Mouse (Mus musculus): ENCODE measurements around the gene Scd3. TPM values are rescaled to one million over a fixed set of nuclear protein-coding genes. Genes with fewer than 3 reads are reported as not detected.

The Scd3 gene
- total and polyA plus RNA-seq, 2 experiments from 2014 or later: 0.14 TPM; not detected in 1

DNA sequence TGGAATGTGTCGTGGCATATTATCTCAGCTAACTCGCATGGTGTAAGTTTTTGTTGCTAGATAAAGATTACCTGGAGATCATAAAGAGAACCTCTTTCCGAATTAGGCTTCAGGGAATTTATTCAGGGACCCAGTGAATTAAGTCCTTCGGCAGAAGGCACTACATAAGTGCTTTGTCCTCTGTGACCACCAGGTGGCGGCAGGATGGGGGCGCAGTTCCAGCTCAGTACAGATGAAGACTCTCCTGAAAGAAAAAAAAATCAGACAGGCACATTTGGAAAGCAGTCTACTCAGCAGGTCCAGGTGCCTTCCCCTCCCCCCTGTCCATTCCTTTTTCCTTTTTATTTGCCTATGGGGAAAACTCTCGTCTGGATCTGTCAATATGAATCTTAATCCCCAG, 7.9 kb upstream of the Scd3 start:
- no peak; the same call in 1 of the 2 replicates for ATAC-seq (ENCODE audit: insufficient read depth, low read depth)

DNA sequence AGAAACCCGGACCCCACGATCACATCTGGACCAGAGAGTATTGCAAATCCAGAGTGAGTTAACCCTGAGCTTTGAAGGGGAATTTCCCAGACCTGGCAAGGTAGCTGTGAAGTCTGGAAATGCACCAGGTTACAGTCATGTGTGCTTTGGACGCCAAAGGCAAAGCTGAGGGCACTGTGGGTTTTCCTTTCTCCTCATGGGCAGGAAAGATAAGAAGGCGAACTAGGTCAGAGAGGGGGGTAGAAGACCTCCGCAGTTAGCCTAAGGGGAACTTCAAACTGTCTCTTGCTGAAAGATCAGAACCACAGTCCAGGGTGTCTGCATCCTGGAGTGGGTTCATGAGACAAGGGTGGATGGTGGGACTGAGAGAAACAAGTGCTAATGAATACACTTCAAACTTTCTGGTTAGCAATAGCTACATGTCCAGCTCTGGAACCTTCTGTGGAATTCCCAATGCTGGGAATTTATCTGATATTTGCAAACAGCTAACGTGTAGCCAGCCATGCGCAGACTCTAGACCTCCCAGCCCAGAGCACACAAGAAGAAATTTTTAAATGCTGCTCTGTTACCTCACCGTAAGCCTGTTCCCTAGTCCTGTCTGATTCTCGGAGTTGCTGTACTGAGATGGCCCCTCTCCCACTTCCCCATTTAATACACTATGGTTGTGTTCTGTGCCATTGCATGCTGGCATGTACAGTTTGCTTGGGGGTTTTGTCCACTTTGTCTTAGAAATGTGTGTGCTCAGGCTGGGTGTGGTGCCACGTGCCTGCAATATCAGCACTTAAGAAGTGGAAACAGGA, 5.8 kb upstream of the Scd3 start:
- Histone ChIP-seq H3K9ac (replicated peaks; ENCODE audit: low read depth, low read length) (no peak overlapping the region), H3K36me3 (replicated peaks; ENCODE audit: control insufficient read depth, insufficient read depth, low read length) (no peaks in the 10 kb centered on the region), H3K4me1 (ENCODE audit: control insufficient read depth, insufficient read depth) (no peaks in the 10 kb centered on the region), H3K9me3 (replicated peaks; ENCODE audit: control insufficient read depth, low read length) (no peaks in the 10 kb centered on the region), H3K4me3 (ENCODE audit: low read depth, low read length) (no peak overlapping the region), H3K4me2 (ENCODE audit: low read depth, low read length) (no peak overlapping the region), H3K27ac (ENCODE audit: low read depth) (no peak overlapping the region), H3K27me3 (ENCODE audit: control insufficient read depth, insufficient read depth, low read length) (peaks cover 5% of the 10 kb centered on the region; the same call in 1 of the 2 replicates)
- 69% methylated on average over 10 of the region's 10 CpGs for WGBS
- DNase-seq (ENCODE audit: low spot score) (no peak), ATAC-seq (ENCODE audit: insufficient read depth, low read depth) (no peak)
- TF ChIP-seq EP300 (IDR thresholded peaks at IDR 0.05; ENCODE audit: low read depth) (no peak), CTCF (IDR thresholded peaks at IDR 0.05; ENCODE audit: low read depth) (no peak)

More for the DNA sequence above, 7.9 kb upstream of the Scd3 start:
- Histone ChIP-seq H3K4me3 (ENCODE audit: low read depth, low read length) (no peak overlapping the region), H3K36me3 (replicated peaks; ENCODE audit: control insufficient read depth, insufficient read depth, low read length) (no peaks in the 10 kb centered on the region), H3K4me1 (ENCODE audit: control insufficient read depth, insufficient read depth) (no peaks in the 10 kb centered on the region), H3K9ac (replicated peaks; ENCODE audit: low read depth, low read length) (no peak overlapping the region), H3K4me2 (ENCODE audit: low read depth, low read length) (no peak overlapping the region), H3K9me3 (replicated peaks; ENCODE audit: control insufficient read depth, low read length) (no peaks in the 10 kb centered on the region), H3K27me3 (ENCODE audit: control insufficient read depth, insufficient read depth, low read length) (peaks cover 5% of the 10 kb centered on the region; the same call in 1 of the 2 replicates), H3K27ac (ENCODE audit: low read depth) (no peak overlapping the region)
- TF ChIP-seq CTCF (IDR thresholded peaks at IDR 0.05; ENCODE audit: low read depth) (peak; percentile 81), EP300 (IDR thresholded peaks at IDR 0.05; ENCODE audit: low read depth) (no peak)
- WGBS: 11% methylated on average over 7 of the region's 7 CpGs
- peak; percentile 68 for DNase-seq (ENCODE audit: low spot score)

DNA sequence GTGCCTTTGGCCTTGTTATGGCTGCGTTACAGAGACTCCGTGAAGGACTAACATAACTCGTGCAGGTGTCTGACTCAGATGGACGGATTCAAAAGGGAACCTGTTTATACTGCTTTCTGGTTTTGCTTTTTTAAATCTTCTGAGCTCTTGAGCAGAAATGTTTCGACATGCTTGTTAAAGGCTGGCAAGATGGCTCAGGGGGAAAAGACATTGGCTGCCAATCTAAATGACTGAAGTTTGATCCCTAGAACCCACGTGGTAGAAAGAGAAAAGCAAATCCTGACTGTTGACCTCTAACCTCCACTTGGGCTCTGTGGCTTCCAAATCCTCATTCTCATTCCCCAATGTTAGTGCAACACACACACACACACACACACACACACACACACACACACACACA, 4.6 kb upstream of the Scd3 start:
- DNase-seq (ENCODE audit: low spot score): no peak
- no peak for ATAC-seq (ENCODE audit: insufficient read depth, low read depth)
- H3K27me3 ChIP-seq (ENCODE audit: control insufficient read depth, insufficient read depth, low read length): no peaks in the 10 kb centered on the region
- no peak overlapping the region for H3K27ac ChIP-seq (ENCODE audit: low read depth)
- no peaks in the 10 kb centered on the region for H3K4me1 ChIP-seq (ENCODE audit: control insufficient read depth, insufficient read depth)
- TF ChIP-seq EP300 (IDR thresholded peaks at IDR 0.05; ENCODE audit: low read depth) (no peak), CTCF (IDR thresholded peaks at IDR 0.05; ENCODE audit: low read depth) (no peak)
- 90% methylated on average over 6 of the region's 6 CpGs for WGBS
- no peaks in the 10 kb centered on the region for H3K9me3 ChIP-seq (replicated peaks; ENCODE audit: control insufficient read depth, low read length)
- H3K4me2 ChIP-seq (ENCODE audit: low read depth, low read length): no peak overlapping the region
- no peak overlapping the region for H3K9ac ChIP-seq (replicated peaks; ENCODE audit: low read depth, low read length)
- H3K36me3 ChIP-seq (replicated peaks; ENCODE audit: control insufficient read depth, insufficient read depth, low read length): no peaks in the 10 kb centered on the region
- no peak overlapping the region for H3K4me3 ChIP-seq (ENCODE audit: low read depth, low read length)

DNA sequence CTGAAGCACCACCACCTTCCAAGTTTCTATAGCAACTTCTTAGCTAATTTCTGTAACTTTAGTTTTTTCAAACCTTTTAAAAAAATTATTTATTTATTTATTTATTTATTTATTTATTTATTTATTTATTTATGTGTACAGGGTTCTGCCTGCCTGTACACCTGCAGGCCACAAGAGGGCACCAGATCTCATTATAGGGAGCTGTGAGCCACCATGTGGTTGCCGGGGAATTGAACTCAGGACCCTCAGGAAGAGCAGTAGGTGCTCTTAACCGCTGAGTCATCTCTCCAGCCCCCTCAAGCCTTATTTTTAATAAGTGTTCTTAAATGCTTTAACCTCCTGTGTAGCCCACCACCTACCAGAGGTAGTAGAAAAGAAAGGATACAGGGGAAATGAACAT, 4.1 kb upstream of the Scd3 start:
- Histone ChIP-seq H3K4me1 (ENCODE audit: control insufficient read depth, insufficient read depth) (no peaks in the 10 kb centered on the region), H3K9ac (replicated peaks; ENCODE audit: low read depth, low read length) (no peak overlapping the region), H3K27me3 (ENCODE audit: control insufficient read depth, insufficient read depth, low read length) (no peaks in the 10 kb centered on the region), H3K4me2 (ENCODE audit: low read depth, low read length) (no peak overlapping the region), H3K27ac (ENCODE audit: low read depth) (no peak overlapping the region), H3K9me3 (replicated peaks; ENCODE audit: control insufficient read depth, low read length) (no peaks in the 10 kb centered on the region), H3K4me3 (ENCODE audit: low read depth, low read length) (no peak overlapping the region), H3K36me3 (replicated peaks; ENCODE audit: control insufficient read depth, insufficient read depth, low read length) (no peaks in the 10 kb centered on the region)
- 63% methylated on average over 2 of the region's 2 CpGs for WGBS
- ATAC-seq (ENCODE audit: insufficient read depth, low read depth) (no peak), DNase-seq (ENCODE audit: low spot score) (no peak)
- TF ChIP-seq CTCF (IDR thresholded peaks at IDR 0.05; ENCODE audit: low read depth) (peak; percentile 38), EP300 (IDR thresholded peaks at IDR 0.05; ENCODE audit: low read depth) (no peak)

DNA sequence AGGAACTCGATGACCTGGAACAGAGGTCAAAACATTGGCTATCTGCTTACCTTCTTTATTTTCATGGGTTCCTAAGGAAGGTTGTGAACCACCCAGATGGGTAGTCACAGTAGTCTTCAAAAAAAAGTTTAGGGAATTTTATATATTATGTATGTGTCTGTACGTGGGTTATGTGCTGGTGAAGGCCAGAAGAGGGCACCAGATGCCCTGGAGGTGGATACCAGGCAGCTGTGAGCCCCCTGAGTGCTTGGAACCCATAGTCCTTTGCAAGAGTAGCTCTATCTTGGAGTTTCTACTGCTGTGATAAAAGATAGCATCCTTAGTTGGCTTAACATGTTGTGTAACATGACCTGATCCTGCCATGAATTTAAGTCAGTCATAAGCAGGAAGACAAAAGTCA, 4.0 kb downstream of the Scd3 start:
- H3K4me3 ChIP-seq (ENCODE audit: low read depth, low read length): no peak overlapping the region
- H3K4me2 ChIP-seq (ENCODE audit: low read depth, low read length): no peak overlapping the region
- DNase-seq (ENCODE audit: low spot score): no peak
- WGBS: 73% methylated on average over 2 of the region's 2 CpGs
- no peaks in the 10 kb centered on the region for H3K27me3 ChIP-seq (ENCODE audit: control insufficient read depth, insufficient read depth, low read length)
- no peaks in the 10 kb centered on the region for H3K9me3 ChIP-seq (replicated peaks; ENCODE audit: control insufficient read depth, low read length)
- H3K36me3 ChIP-seq (replicated peaks; ENCODE audit: control insufficient read depth, insufficient read depth, low read length): no peaks in the 10 kb centered on the region
- no peak overlapping the region for H3K27ac ChIP-seq (ENCODE audit: low read depth)
- no peaks in the 10 kb centered on the region for H3K4me1 ChIP-seq (ENCODE audit: control insufficient read depth, insufficient read depth)
- no peak overlapping the region for H3K9ac ChIP-seq (replicated peaks; ENCODE audit: low read depth, low read length)
- ATAC-seq (ENCODE audit: insufficient read depth, low read depth): no peak
- TF ChIP-seq EP300 (IDR thresholded peaks at IDR 0.05; ENCODE audit: low read depth) (no peak), CTCF (IDR thresholded peaks at IDR 0.05; ENCODE audit: low read depth) (no peak)

DNA sequence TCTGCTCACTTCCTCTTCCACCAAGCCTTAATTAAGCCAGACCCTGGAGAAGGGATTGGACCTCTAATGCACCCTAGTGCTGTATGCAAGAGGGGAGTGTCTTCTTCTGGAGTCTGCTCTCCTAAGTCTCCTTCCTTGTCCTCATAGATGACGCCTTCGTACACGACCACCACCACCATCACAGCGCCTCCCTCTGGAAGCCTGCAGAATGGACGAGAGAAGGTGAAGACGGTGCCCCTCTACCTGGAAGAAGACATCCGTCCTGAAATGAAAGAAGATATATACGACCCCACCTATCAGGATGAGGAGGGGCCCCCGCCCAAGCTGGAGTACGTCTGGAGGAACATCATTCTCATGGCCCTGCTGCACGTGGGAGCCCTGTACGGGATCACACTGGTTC, 12.2 kb downstream of the Scd3 start:
- no peaks in the 10 kb centered on the region for H3K4me1 ChIP-seq (ENCODE audit: control insufficient read depth, insufficient read depth)
- no peak overlapping the region for H3K4me3 ChIP-seq (ENCODE audit: low read depth, low read length)
- no peaks in the 10 kb centered on the region for H3K36me3 ChIP-seq (replicated peaks; ENCODE audit: control insufficient read depth, insufficient read depth, low read length)
- DNase-seq (ENCODE audit: low spot score): no peak
- H3K27ac ChIP-seq (ENCODE audit: low read depth): no peak overlapping the region
- H3K9me3 ChIP-seq (replicated peaks; ENCODE audit: control insufficient read depth, low read length): no peaks in the 10 kb centered on the region
- no peak overlapping the region for H3K9ac ChIP-seq (replicated peaks; ENCODE audit: low read depth, low read length)
- TF ChIP-seq CTCF (IDR thresholded peaks at IDR 0.05; ENCODE audit: low read depth) (no peak), EP300 (IDR thresholded peaks at IDR 0.05; ENCODE audit: low read depth) (no peak)
- H3K27me3 ChIP-seq (ENCODE audit: control insufficient read depth, insufficient read depth, low read length): no peaks in the 10 kb centered on the region
- no peak overlapping the region for H3K4me2 ChIP-seq (ENCODE audit: low read depth, low read length)
- no peak for ATAC-seq (ENCODE audit: insufficient read depth, low read depth)
- WGBS: 70% methylated on average over 12 of the region's 12 CpGs

All from heart, postnatal 0 days (tissue).